Mouse (Mus musculus): ENCODE measurements around the gene Zbtb45. TPM values are rescaled to one million over a fixed set of nuclear protein-coding genes. Genes with fewer than 3 reads are reported as not detected.

Zbtb45 gene
- total RNA-seq (2021) = 10 to 100 TPM; 11.7 to 13.6 TPM
- long read RNA-seq, experiment 1, partial matches to known transcripts = 3 of 14 reads
- long read RNA-seq, experiment 1, other reads (novel, unspliced or antisense) = 6 of 14 reads
- long read RNA-seq, experiment 2, partial matches to known transcripts = 0 of 10 reads
- long read RNA-seq, experiment 2, other reads (novel, unspliced or antisense) = 5 of 10 reads

DNA sequence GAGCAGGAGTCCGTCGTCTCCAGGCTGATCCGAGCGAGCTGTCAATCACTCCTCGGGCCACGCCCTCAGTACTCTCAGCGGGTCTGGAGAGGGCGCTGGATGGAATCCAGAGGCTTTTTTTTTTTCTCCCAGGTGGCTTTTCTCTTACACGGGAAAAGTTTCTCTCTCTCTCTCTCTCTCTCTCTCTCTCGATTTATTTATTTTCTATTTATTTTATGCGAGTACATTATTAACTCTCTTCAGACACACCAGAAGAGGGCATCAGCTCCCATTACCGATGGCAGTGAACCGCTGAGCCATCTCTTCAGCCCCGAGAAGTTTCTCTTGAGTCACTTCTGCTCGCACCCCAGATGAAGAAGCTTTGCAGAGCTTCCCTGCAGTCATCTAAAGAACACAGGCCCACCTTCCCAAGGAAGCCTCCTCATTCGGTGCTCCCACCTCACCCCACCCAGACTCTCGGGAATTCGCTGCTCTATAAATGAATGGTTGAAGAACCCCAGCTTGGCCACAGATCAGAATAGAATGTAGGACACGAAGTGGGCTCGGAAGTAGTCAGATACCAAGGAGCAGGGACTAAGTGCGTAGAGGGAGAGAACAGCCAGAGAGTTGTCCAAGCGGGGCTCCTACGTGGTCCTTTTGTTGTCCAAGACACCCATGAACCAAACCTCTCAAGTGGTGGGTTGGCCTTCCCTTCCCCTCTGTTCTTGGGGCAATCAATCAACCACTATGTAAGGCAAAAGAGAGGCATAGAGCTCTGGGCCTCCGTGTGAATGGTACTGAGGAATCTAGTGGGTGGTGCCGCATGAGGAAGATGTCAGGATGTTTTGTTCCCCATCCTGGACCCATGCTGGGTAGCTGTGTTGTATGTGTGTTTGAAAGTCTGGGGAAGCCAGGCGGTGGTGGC lies at the start of gene Zbtb45:
Gene Zbtb45 (minus strand): TSS at position 30 of the 904 bp plus-strand sequence.
- DNase-seq = no peak

DNA sequence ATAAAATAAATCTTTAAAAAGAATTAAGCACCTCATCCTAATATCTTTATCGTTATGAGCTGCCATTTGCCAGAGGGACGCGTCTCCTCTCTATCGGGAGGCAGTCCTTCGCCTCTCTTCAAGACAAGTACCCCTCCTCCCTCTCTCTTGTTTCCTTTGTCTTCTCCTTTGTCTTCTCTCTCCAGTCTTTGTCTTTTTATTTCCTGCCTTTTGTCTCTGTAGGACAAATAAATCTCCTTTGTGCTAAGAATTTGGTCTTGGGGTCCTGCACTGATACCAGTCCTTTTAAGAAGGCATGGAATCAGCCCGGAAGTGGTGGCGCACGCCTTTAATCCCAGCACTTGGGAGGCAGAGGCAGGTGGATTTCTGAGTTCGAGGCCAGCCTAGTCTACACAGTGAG lies 49.7 kb upstream of the Zbtb45 start:
- no peak for DNase-seq

DNA sequence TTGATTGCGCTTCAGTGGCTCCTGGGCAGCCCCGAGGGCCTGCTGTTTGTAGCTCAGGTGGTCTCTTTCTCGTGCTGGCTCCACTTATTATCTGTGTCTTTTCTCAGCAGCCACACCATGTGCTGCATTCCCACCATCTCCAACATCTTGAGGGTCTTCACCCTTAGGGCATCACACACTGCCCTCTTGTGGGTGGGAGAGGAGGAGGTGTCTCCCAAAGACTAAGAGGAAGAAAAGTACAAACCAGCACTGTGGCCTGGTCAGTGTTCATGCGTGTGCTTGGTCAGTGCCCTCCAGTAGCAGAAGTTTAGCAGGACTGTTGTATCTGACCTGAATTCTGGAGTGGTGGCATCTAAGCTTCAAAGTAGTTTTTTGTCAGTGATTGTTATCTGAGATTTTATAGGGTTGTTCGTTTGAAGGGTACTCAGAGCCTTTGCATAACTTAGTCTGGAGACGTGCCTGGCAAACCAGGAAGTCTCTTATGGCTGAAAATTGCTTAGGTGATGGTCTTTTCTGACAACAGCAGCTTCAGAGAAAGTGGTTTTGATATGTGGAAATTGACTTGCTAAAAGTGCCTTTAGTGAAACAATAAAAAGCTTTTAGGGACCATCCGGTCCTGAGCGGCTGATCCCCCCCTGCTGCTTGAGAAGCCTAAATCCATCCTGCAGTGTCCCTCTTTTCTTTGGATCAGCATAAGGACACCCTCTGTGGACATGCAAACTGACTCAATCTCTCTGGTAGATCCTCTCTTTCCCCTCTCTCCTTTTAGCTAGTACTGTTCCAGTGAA lies 47.3 kb upstream of the Zbtb45 start:
- DNase-seq = no peak

DNA sequence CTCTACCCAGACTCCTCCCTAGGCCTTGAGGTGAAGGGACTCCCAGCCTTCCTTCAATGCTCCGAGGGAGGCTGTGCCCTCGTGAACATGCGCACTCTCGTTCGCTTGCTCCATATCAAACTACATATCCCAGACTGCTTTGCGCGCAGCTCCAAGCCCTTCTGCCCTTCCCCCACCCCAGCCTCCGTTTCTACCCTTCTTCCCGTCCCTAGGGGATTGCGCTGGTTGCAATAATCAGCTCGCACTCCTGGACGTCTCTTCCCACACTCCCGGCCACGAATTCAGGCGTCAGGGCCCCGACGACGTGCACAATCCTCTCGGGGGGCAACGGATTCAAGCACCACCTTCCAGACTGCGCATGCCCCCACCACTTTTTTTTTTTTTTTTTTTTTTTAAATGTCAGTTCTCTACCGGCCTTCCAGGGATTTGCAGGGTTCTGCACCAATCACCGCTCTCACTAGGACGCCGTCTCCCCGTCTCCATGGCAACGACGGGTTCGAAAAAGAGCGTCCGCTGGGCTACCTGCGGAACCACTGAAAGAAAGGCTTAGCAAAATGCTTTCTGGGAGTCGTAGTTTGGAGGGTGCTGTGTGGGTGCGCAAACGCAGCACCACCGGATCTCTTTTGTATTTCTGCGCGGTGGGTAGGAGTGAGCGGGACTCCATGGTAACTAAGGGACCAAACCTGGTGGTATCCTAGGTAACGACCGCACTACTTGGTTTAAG lies 44.6 kb upstream of the Zbtb45 start, which contains the start of gene Mzf1:
Gene Mzf1 (minus strand): TSS at position 478 of the 724 bp plus-strand sequence.
- DNase-seq = peak; percentile 93

DNA sequence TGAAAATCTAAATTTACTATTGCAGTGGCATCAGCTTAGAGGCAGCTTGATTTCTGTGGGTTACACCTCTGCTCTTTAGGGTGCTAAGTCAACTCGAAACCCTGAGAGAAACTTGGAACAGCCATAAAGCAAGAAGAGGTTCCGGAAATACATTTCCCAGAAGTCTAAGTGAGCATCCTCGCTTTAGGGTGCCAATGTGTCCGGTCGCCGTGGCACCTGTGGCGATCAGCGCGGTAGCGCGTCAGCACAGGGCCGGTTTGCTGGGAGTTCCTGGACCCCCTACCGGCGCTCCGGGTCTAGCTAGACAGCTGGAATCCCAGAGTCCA lies 44.1 kb upstream of the Zbtb45 start:
- no peak for DNase-seq

DNA sequence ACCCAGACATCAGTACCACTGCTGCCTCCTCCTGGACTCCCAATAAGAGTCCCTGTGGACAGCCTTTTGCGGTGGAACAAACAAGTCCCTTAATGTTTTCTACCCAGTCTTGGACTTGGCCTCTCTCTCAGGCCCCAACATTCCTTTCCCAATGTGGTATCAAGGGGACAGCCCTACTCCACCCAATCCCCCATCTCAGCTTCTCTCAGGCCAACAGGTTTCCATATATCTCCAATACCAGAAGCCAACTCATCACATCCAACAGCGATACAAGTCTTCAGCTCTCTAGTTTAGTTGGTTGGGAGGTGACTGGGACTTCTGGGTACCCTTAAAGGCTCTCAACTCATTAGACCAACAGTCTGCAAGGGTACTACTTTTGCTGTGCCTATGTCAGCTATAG lies 43.7 kb upstream of the Zbtb45 start:
- no peak for DNase-seq

DNA sequence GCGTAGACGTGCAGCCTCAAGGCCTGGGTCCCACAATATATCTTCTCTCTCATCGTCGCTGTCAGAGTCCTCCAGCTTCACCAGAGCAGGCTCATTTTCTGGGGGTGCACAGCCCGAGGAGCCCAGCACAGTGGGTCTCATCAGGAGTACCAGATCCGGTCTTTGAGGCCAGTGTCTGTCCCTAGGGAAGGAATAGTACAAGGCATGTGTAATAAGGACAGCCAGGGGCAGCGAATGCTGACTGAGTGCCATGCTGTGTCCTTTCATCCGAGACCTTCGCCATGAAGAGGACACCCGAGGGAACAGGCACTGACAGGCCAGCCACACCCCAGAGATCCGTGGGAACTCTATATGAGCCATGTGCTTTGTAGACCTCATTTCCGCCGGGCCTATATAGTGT lies 43.2 kb upstream of the Zbtb45 start:
- no peak for DNase-seq

DNA sequence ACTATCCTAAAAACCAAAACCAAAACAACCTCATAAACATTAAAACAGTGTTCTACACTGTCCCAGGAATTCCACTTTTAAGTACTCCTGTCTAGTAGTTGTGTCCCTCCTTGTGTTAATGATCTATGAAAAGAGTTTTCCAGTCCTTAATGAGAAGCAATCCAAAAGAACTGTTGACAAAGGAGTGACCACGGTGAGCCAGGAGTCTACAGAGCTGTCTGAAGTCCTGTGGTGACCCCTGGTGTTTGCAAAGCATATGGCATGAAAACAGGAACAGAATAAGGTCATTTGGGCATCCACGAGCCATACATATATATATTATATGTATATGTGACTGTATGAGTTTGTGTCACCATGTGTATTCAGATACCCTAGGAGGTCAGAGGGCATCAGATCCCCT lies 36.2 kb upstream of the Zbtb45 start:
- DNase-seq = peak; percentile 67 to 77

DNA sequence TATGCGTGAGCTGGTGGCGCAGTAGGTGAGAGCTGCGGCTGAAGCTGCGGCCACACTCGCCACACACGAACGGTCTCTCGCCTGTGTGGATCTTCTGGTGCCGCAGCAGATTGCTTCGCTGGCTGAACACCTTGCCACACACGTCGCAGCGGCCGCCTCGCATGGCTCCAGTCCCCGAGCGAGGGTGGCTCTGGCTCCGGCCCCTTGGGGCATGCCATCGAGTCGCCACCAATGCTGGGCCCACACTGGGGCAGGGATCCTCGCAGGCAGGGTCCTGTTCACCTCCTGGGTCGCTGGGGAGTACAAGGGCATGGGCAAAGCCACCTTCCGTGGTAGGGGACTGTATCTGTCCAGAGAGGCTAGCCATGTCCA lies 34.4 kb upstream of the Zbtb45 start:
- DNase-seq = no peak

DNA sequence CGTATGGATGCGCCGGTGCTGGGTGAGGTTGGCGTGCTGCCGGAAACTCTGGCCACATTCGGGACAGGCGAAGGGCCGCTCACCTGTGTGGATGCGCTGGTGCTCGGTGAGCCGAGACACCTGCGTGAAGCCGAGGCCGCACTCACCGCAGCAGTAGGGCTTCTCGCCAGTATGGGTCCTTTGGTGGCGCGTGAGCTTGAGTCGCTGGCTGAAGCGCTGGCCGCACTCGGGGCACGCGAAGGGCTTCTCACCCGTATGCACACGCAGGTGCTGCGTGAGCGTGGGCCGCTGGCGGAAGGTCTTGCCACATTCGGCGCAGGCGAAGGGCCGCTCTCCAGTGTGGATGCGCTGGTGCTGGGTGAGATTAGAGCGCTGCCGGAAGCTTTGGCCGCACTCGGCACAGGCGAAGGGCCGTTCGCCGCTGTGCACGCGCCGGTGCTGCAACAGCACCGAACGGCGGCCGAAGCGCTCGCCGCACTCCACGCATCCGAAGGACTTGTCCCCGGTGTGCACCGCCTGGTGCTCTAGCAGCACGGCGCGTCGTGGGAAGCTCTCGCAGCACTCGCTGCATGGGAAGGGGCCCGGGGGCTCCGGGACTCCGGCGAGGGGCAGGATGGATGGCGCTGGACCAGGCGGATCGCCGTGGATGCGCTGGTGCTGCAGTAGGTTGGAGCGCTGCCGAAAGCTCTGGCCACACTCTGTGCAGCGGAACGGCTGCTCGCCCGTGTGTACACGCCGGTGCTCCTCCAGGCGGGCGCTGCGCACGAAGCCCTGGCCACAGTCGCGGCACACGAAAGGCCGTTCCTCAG lies 33.8 kb upstream of the Zbtb45 start:
- peak in 1 of 2 experiments; percentile 66 for DNase-seq

DNA sequence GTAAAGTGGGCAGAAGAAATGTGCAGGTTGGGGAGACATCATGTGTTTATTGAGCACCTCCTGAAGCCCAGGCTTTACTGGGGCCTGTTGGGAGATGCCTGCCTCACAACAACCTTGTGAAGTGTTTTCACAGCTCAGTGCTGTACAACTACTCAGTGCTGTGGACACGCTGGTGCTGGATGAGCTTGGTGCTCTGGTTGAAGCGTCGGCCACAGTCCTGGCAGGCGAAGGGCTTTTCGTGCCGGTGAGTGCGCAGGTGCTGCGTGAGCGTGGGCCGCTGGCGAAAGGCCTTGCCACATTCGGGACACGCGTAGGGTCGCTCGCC lies 33.2 kb upstream of the Zbtb45 start:
- no peak for DNase-seq

DNA sequence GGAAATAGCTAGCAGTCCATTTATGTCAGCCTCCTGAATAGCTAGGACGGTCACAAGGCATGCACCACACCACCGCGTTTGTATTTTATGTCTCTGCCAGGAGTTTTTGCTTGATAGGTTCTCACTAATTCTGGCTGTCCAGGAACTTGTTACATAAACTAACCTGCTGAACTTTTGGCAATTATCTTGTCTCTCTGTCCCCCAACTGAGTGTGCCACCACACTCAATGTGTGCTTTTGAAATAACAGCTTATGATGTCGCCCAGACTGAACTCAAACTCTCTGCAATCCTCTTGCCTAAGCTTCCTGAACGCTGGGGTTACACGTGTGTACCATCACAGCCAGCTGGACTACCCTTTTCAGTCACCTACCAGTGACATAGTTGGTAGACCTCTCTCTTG lies 32.7 kb upstream of the Zbtb45 start:
- no peak for DNase-seq

DNA sequence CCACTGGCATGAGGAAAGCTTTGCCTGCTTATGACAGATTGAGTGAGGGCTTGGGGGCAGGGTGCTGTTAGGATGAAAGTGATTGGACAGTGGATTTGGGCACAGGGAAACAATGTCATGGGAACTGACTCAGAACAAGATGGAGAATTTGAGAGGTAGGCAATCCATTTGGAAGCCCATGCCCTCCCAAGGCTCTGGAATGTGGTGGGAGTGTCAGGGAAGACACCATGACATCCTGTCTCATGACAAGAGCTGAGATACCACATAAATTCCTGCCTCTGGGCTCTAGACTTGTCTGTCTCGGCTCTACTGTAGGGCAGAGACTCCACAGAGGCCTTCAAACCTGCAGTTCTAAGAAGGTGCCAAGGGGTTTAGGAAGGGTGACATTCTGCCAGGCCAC lies 31.4 kb upstream of the Zbtb45 start:
- no peak for DNase-seq

DNA sequence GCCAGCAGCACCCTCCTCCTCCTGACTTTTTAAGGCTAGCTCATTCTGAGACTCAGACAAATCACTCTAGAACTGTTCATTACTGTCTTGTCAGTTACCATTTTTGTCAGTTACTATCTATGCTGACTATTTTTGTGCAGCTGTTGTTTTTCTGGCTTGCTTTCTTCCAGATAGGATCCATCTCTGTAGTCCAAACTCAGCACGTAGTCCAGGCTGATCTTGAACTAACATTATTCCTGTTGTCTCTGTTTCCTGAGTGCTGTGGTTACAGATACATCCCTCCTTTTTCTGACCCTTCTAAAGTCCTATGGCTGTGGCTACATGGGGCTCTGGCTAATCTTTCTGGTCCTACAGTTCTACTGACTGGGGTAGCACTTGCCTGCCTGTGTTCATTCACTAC lies 29.3 kb upstream of the Zbtb45 start:
- DNase-seq = no peak

DNA sequence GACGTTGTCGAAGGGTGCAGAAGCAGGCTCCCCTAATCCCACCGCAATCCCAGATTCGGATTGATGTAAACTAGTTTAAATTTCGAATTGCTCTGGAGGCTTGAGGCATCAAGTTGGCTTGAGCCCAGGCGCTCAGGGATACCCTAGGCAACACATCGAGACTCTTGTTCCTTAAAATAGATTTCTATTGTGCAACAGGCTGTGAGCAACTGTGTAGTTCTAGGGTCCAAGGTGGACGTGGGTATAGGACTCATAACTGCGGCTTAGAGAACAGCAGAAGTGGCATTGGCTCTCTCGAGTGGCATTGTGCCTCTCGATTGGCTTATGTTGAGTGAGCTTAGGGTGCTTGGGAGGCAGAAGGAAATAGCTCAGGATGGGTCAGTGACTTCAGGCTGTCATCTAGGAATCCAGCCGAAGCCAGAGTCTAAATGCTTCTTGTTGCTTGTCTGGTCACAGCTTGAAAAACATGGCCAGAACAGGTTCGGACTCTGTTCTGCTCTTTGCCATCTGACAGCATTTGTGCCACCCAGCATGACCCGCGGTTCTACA lies 28.9 kb upstream of the Zbtb45 start:
- DNase-seq = peak; percentile 47 to 49

DNA sequence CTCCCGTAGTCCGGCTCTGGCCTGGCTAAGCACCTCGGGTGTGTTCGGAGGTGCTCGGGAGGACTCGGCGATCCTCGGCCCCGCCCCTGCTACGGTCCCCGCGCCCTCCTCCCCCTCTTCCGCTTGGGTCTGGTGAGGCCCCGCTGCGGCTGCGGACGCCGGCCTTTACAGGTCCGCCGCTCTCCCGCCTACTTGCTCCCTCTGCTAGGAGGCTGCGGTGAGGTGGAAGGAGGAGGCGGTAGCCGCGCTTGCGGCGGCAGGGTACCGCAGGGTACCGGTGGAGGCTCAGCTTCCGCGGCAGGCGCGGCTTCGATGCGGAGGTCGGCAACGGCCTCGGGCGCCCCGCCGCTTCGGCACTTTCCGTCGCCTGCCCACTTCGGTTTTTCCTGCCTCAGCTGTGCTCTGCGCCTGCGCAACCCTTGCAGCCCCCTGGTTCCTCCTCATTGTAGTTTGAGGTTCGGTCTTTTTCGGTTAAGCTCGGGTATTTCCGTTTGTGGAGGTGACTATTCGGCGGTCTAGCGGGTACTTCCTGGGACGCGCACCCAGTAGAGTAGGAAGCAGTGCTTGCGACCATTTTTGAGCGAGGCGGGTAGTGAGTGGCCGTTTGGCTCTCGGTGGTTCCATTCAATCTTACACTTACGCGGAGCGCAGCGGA lies 28.2 kb upstream of the Zbtb45 start, which contains the start of gene Ube2m:
Gene Ube2m (minus strand): TSS at position 375 of the 655 bp plus-strand sequence.
- peak; percentile 99 for DNase-seq

DNA sequence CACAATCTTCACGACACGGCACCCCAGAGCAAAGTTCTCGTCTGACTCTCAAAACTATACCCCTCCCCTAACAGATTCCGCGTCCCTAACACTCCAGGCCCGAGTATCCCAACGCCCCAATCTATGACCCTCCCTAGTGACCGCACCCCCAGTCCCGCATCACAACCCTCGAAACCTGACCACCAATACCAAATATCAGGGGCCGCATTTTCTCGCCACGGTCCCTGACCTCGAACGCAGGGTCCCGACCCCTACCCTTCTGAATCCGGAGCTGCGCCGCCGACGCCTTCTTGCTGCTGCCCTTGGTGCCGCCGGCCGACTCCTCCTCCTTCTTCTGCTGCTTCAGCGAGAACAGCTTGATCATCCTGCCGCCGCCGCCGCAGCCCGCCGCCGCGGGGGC lies 27.5 kb upstream of the Zbtb45 start:
- DNase-seq = no peak

DNA sequence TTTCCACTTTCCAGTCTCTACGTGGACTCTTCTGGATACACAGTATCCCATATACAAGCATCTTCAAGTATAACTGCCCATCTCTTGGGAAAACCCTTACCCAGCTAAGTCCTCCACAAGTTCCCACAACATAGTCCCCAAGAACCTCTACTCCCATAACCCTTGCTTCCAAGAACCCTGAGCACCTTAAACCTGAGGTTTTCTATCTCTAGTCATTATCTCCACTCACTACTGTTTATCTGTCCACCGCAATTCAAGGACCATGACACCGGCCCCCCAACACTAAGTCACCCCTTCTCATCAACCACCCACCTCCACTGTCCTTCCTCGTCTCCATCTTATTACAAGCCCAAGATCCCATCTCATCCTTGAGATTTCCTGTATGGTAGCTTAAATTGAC lies 27.0 kb upstream of the Zbtb45 start:
- DNase-seq = no peak

DNA sequence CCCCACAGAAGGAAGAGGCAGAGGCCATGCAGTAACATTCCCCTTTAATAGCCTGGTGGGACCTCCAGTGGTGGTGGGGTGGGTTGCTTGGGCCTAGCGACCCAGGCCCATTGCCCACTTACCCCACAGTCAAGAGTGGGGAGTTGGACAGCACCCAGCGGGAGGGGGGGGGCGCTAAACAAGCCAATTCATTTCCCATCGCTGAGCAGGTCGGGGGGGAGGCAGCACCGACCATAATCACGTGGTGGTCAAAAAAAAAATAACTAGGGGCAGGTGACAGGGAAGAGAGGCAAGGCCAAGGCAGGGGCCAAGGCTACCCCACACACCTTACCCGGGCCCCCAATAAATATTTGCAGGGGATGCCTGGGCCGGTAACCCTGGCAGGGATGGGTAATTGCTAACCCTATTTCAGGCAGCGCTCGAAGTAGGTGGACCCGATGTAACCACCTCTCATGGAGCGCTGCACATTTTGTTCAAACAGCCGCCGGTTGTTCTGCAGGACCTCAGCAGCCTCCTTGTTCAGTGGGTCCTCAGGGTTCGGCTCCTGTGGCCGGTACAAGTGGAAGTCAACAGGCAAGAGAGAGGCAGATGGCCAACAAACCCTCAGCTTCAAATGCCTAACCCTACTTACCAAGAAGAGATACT lies 25.5 kb upstream of the Zbtb45 start:
- DNase-seq = peak in 1 of 2 experiments; percentile 27
